Mouse (Mus musculus) forebrain, postnatal 0 days (tissue): ENCODE measurements around the gene Camsap1. TPM values are rescaled to one million over a fixed set of nuclear protein-coding genes. Genes with fewer than 3 reads are reported as not detected.

ENCODE experiments used
- ATAC-seq: fragments of 200-750 bp; cut with Nextera tagmentation; 2 replicates; pipeline ENCODE4 v1.8.0; 2017; ENCODE audit warnings: mild to moderate bottlenecking, moderate library complexity
- DNase-seq: peaks from one replicate; pipeline ENCODE4 v3.0.0-alpha.2; 2015
- H3K27ac ChIP-seq: fragments of 300-500 bp; sonication (generic); 2 replicates; pipeline ENCODE4 v1.5.1; 2014; ENCODE audit warnings: low read depth, mild to moderate bottlenecking, antibody characterized with exemption, low read length, moderate library complexity, mixed read lengths
- H3K27me3 ChIP-seq: fragments of 300-500 bp; sonication (generic); 2 replicates; pipeline ENCODE4 v1.6.1; 2014; ENCODE audit warnings: mild to moderate bottlenecking, low read length, mixed read lengths; ENCODE audit not compliant: insufficient read depth
- H3K36me3 ChIP-seq: fragments of 300-500 bp; sonication (generic); 2 replicates; pipeline ENCODE4 v1.6.1; 2014; ENCODE audit warnings: mild to moderate bottlenecking, moderate library complexity; ENCODE audit not compliant: insufficient read depth
- H3K4me1 ChIP-seq: fragments of 300-500 bp; sonication (generic); 2 replicates; pipeline ENCODE4 v1.6.1; 2014; ENCODE audit warnings: antibody characterized with exemption; ENCODE audit not compliant: insufficient read depth
- H3K4me2 ChIP-seq: fragments of 300-500 bp; sonication (generic); 2 replicates; pipeline ENCODE4 v1.6.1; 2014; ENCODE audit warnings: low read depth, mild to moderate bottlenecking, moderate library complexity
- H3K4me3 ChIP-seq: fragments of 300-500 bp; sonication (generic); 2 replicates; pipeline ENCODE4 v1.5.1; 2014; ENCODE audit warnings: low read depth, low read length, mixed read lengths
- H3K9ac ChIP-seq: fragments of 300-500 bp; sonication (generic); 2 replicates; pipeline ENCODE4 v1.6.1; 2014; ENCODE audit warnings: mild to moderate bottlenecking
- H3K9me3 ChIP-seq: fragments of 300-500 bp; sonication (generic); 2 replicates; pipeline ENCODE4 v1.6.1; 2016; ENCODE audit warnings: low read length
- CTCF ChIP-seq: sonication (generic); IDR thresholded peaks from 2 replicates; pipeline ENCODE4 v1.5.1; 2016; ENCODE audit warnings: antibody characterized with exemption, control low read depth, low read depth
- WGBS: fragments of 180-500 bp; shearing (Covaris S2); extraction: QIAGEN DNeasy Blood & Tissue Kit; methylation state at CpG from one replicate; pipeline ENCODE4 v1.1.7; 2014; 5-methylcytosine and 5-hydroxymethylcytosine counted together
- polyA plus RNA-seq: library from polyadenylated mRNA; unstranded; fragments of >200 nt; fragmentation: Nextera tagmentation; extraction: Ambion mirVana; gene quantifications from 2 replicates; pipeline ENCODE4 v1.2.1, GENCODE M21; 2015
- total RNA-seq: library from RNA; depleted of rRNA; stranded (reverse); fragments of >200 nt; gene quantifications from 2 replicates; pipeline ENCODE4 v1.2.3, GENCODE M21; 2014

The Camsap1 gene
- total and polyA plus RNA-seq, 2 experiments from 2014 or later: 60.0 to 140 TPM

DNA sequence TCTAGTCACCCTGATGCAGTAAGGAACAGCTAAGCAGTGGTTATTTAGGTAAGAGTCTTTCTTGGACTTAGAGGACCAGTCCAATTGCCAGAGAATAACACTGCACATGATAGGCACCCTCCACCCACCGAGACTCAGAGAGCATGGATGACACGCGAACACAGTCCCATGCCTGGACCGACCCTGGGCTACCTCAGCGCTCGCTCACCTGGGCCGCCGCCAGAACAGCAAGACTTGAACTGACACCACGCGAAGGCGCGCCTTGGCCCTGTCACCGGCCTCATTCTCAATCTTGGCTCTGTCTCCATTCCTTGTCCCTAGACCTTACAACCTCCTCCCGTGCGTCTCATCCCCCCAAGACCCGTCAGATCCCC, 1.0 kb downstream of the Camsap1 start:
- TF ChIP-seq CTCF: no peak
- Histone ChIP-seq H3K27ac (peak overlapping the region; percentile 93), H3K27me3 (no peaks in the 10 kb centered on the region), H3K9ac (peak overlapping the region; percentile 95), H3K4me1 (peaks cover 39% of the 10 kb centered on the region), H3K4me2 (peak overlapping the region; percentile 79), H3K4me3 (peak overlapping the region; percentile 92), H3K36me3 (no peaks in the 10 kb centered on the region), H3K9me3 (no peaks in the 10 kb centered on the region)
- WGBS: 4% methylated on average over 16 of the region's 16 CpGs
- ATAC-seq: no peak
- DNase-seq: peak; percentile 43

DNA sequence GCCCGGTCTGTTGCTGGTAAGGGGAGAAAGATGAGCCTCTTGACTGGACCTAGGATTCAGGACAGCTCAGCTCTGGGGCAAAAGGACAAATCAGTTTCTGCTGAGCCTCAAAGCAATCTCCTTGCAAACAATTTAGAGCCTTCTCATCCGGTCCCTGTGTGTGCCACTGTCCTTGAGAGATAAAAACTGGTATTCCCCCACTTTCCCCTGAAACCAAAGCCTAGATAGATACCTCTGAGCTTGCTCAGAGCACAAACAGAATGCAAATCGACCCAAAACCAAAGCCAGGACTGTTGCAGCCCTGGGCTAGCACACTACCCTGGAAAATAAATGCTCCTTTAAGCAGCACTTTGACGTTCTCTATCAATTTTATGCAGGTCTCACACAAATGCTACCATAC, 4.1 kb downstream of the Camsap1 start:
- Histone ChIP-seq H3K4me3 (no peak overlapping the region), H3K4me2 (no peak overlapping the region), H3K27ac (no peak overlapping the region), H3K9ac (no peak overlapping the region), H3K27me3 (no peaks in the 10 kb centered on the region), H3K4me1 (peaks cover 33% of the 10 kb centered on the region), H3K9me3 (no peaks in the 10 kb centered on the region), H3K36me3 (no peaks in the 10 kb centered on the region)
- TF ChIP-seq CTCF: no peak
- ATAC-seq (no peak), DNase-seq (no peak)
- 83% methylated on average over 4 of the region's 4 CpGs for WGBS

- no peak for DNase-seq
- Histone ChIP-seq H3K9ac (no peak overlapping the region), H3K36me3 (no peaks in the 10 kb centered on the region), H3K4me3 (no peak overlapping the region), H3K4me1 (peaks cover 32% of the 10 kb centered on the region), H3K9me3 (no peaks in the 10 kb centered on the region), H3K27ac (no peak overlapping the region), H3K27me3 (no peaks in the 10 kb centered on the region), H3K4me2 (no peak overlapping the region)
- 64% methylated on average over 7 of the region's 7 CpGs for WGBS
- TF ChIP-seq CTCF: no peak
- ATAC-seq: no peak
Measured at GRCm38 (mm10) chr2:25977587-25978239, 5.4 kb downstream of the Camsap1 start.

DNA sequence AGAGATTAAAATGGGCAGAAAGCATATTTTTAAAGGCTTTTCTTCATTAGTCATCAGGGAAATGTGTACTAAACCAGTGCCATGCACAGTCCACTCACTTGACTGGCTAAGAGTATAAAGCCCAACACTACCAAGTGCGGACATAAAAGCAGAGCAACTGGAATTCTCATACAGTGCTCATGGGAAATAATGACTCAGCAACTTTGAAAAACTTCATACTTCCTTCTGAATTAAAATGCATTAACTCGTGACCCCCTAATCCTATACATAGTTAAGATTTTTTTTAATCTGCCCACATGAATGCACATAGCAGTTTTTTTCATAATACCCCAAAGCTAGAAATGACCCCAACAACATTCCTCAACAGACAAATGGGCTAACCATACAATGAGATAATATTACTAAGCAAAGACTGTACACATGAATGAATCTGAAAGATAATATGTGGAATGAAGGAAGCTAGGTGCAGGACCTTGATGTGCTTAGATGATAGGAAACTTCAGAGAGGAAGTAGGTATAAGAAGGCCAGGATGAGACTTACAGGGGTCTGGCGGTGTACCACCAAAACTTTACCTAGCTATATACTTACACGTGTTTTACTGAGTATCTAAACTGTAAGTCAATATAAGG, 7.8 kb downstream of the Camsap1 start:
- ATAC-seq (no peak), DNase-seq (no peak)
- no peak overlapping the region for H3K27ac ChIP-seq
- TF ChIP-seq CTCF: no peak
- no peaks in the 10 kb centered on the region for H3K9me3 ChIP-seq
- no peak overlapping the region for H3K4me2 ChIP-seq
- peaks cover 18% of the 10 kb centered on the region for H3K4me1 ChIP-seq
- H3K27me3 ChIP-seq: no peaks in the 10 kb centered on the region
- H3K36me3 ChIP-seq: peaks cover 4% of the 10 kb centered on the region; the same call in 1 of the 2 replicates
- no peak overlapping the region for H3K9ac ChIP-seq
- H3K4me3 ChIP-seq: no peak overlapping the region
- 88% methylated on average over 4 of the region's 4 CpGs for WGBS

GRCm38 (mm10) chr2:25970426-25970825, 12.7 kb downstream of the Camsap1 start:
- WGBS: 77% methylated on average over 2 of the region's 2 CpGs
- Histone ChIP-seq H3K9me3 (no peaks in the 10 kb centered on the region), H3K27ac (no peak overlapping the region), H3K36me3 (peaks cover 16% of the 10 kb centered on the region), H3K9ac (no peak overlapping the region), H3K4me1 (no peaks in the 10 kb centered on the region), H3K4me2 (no peak overlapping the region), H3K4me3 (no peak overlapping the region), H3K27me3 (no peaks in the 10 kb centered on the region)
- ATAC-seq (no peak), DNase-seq (no peak)
- no peak for TF ChIP-seq CTCF

DNA sequence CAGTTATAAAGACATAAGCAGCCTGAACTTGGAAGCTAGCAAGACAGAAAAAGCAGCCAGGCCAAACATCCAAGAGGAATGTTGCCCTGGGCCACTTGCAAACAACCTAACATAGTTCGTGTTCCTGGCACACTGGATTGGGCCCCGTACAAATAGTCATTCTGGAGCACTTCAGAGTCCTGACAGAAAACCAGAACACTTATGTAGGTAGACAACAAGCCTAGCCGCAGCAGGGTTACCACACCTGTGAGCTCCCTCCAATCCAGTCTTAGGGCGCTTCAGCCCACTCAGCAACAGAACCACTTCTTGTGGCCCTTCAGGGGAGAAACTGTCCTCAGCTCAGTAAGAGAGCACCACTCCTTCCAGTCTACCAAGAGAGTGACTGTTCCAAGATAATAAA, 13.8 kb downstream of the Camsap1 start:
- 84% methylated on average over 4 of the region's 4 CpGs for WGBS
- no peak for ATAC-seq

GRCm38 (mm10) chr2:25949291-25949690, 33.8 kb downstream of the Camsap1 start:
- no peak overlapping the region for H3K27ac ChIP-seq
- DNase-seq: no peak
- no peaks in the 10 kb centered on the region for H3K9me3 ChIP-seq
- no peaks in the 10 kb centered on the region for H3K4me1 ChIP-seq
- 94% methylated on average over 3 of the region's 3 CpGs for WGBS
- TF ChIP-seq CTCF: no peak
- no peak for ATAC-seq
- H3K27me3 ChIP-seq: no peaks in the 10 kb centered on the region
- no peak overlapping the region for H3K4me2 ChIP-seq
- H3K4me3 ChIP-seq: no peak overlapping the region
- H3K9ac ChIP-seq: no peak overlapping the region
- H3K36me3 ChIP-seq: peaks cover 50% of the 10 kb centered on the region

More for the DNA sequence above, 13.8 kb downstream of the Camsap1 start:
- H3K4me2 ChIP-seq: no peak overlapping the region
- no peaks in the 10 kb centered on the region for H3K27me3 ChIP-seq
- no peak for DNase-seq
- no peak overlapping the region for H3K4me3 ChIP-seq
- no peak overlapping the region for H3K9ac ChIP-seq
- H3K9me3 ChIP-seq: no peaks in the 10 kb centered on the region
- no peaks in the 10 kb centered on the region for H3K4me1 ChIP-seq
- H3K27ac ChIP-seq: no peak overlapping the region
- no peak for TF ChIP-seq CTCF
- H3K36me3 ChIP-seq: peaks cover 26% of the 10 kb centered on the region
